Mouse (Mus musculus): ENCODE results near the gene Evi2b.

The Evi2b gene

GRCm38 (mm10) chr11:79522944-79523343, 618 bp downstream of the Evi2b start:
- in situ Hi-C loops (cut with MboI; ENCODE audit: low sequenced_read_pairs): no loop called here

- in situ Hi-C loops (cut with MboI; ENCODE audit: low sequenced_read_pairs): no loop called here
Observed at GRCm38 (mm10) chr11:79521930-79522329, 1.6 kb downstream of the Evi2b start.

- in situ Hi-C loops (cut with MboI; ENCODE audit: low sequenced_read_pairs): no loop called here
Observed at GRCm38 (mm10) chr11:79520772-79521171, 2.8 kb downstream of the Evi2b start.

- in situ Hi-C loops (cut with MboI; ENCODE audit: low sequenced_read_pairs): no loop called here
Observed at GRCm38 (mm10) chr11:79519878-79520291, 3.7 kb downstream of the Evi2b start.

- in situ Hi-C loops (cut with MboI; ENCODE audit: low sequenced_read_pairs): no loop called here
Observed at GRCm38 (mm10) chr11:79519299-79519698, 4.3 kb downstream of the Evi2b start.

GRCm38 (mm10) chr11:79515798-79516197, 7.8 kb downstream of the Evi2b start:
- in situ Hi-C loops (cut with MboI; ENCODE audit: low sequenced_read_pairs): no loop called here

- in situ Hi-C loops (cut with MboI; ENCODE audit: low sequenced_read_pairs): no loop called here
Observed at GRCm38 (mm10) chr11:79515331-79515730, 8.2 kb downstream of the Evi2b start.

GRCm38 (mm10) chr11:79511970-79512369, 11.6 kb downstream of the Evi2b start:
- in situ Hi-C loops (cut with MboI; ENCODE audit: low sequenced_read_pairs): no loop called here

GRCm38 (mm10) chr11:79504506-79504905, 19.1 kb downstream of the Evi2b start:
- in situ Hi-C loops (cut with MboI; ENCODE audit: low sequenced_read_pairs): no loop called here

- in situ Hi-C loops (cut with MboI; ENCODE audit: low sequenced_read_pairs): no loop called here
Observed at GRCm38 (mm10) chr11:79503845-79504244, 19.7 kb downstream of the Evi2b start, which contains the start of gene Omg. Omg (minus strand) TSS chr11:79504084.

- in situ Hi-C loops (cut with MboI; ENCODE audit: low sequenced_read_pairs): no loop called here
Observed at GRCm38 (mm10) chr11:79502917-79503316, 20.6 kb downstream of the Evi2b start.

GRCm38 (mm10) chr11:79494976-79495800, 28.4 kb downstream of the Evi2b start:
- in situ Hi-C loops (cut with MboI; ENCODE audit: low sequenced_read_pairs): no loop called here

- in situ Hi-C loops (cut with MboI; ENCODE audit: low sequenced_read_pairs): no loop called here
Observed at GRCm38 (mm10) chr11:79484721-79485120, 38.8 kb downstream of the Evi2b start.

- in situ Hi-C loops (cut with MboI; ENCODE audit: low sequenced_read_pairs): no loop called here
Observed at GRCm38 (mm10) chr11:79483876-79484528, 39.6 kb downstream of the Evi2b start.

- in situ Hi-C loops (cut with MboI; ENCODE audit: low sequenced_read_pairs): no loop called here
Observed at GRCm38 (mm10) chr11:79483392-79483791, 40.2 kb downstream of the Evi2b start.

- in situ Hi-C loops (cut with MboI; ENCODE audit: low sequenced_read_pairs): no loop called here
Observed at GRCm38 (mm10) chr11:79468097-79468496, 55.5 kb downstream of the Evi2b start.

Data from CH12F3 (cell line).